Mouse (Mus musculus): ENCODE data around the gene Matk. TPM values are rescaled to one million over a fixed set of nuclear protein-coding genes. Genes with fewer than 3 reads are reported as not detected.

Gene Matk
- total RNA-seq, 2 experiments from 2014 or later: 0.15 to 0.31 TPM

GRCm38 (mm10) chr10:81302288-81302687, 49.6 kb downstream of the Matk start:
- intact Hi-C loops (cut with DNase I): no loop called here
- DNase-seq: no peak
- Histone ChIP-seq H3K27ac (peak overlapping the region; percentile 46), H3K4me3 (peak overlapping the region; percentile 52)
- no peak for TF ChIP-seq CTCF (IDR thresholded peaks at IDR 0.05)

DNA sequence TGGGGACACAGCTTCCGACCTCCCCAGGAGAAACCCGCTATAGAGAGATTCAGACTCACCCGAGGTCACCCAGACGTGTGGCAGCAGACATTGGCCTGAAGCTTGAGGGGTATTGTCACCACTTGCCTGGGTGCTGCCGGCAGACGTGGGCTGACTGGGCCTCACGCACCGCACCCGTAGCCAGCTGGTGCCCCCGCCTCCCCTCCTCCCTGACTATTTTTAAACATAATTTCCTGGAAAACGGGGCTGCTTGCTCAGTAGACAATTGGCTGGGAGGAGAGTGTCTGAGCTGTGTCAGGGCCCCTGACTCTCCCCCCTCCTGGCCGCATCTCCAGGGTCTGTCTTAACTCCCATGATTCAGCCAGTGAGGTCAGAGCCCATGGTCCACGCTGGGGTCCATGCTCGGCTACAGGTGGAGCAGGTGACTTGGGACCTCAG, 50.1 kb downstream of the Matk start:
- DNase-seq: no peak
- TF ChIP-seq CTCF (IDR thresholded peaks at IDR 0.05): no peak
- H3K27ac ChIP-seq: peak overlapping the region; percentile 46
- H3K4me3 ChIP-seq: peak overlapping the region; percentile 52
- intact Hi-C loops (cut with DNase I): no loop called here

GRCm38 (mm10) chr10:81303258-81303657, 50.5 kb downstream of the Matk start:
- intact Hi-C loops (cut with DNase I): no loop called here
- TF ChIP-seq CTCF (IDR thresholded peaks at IDR 0.05): no peak
- DNase-seq: no peak
- Histone ChIP-seq H3K27ac (peak overlapping the region; percentile 46), H3K4me3 (peak overlapping the region; percentile 52)

DNA sequence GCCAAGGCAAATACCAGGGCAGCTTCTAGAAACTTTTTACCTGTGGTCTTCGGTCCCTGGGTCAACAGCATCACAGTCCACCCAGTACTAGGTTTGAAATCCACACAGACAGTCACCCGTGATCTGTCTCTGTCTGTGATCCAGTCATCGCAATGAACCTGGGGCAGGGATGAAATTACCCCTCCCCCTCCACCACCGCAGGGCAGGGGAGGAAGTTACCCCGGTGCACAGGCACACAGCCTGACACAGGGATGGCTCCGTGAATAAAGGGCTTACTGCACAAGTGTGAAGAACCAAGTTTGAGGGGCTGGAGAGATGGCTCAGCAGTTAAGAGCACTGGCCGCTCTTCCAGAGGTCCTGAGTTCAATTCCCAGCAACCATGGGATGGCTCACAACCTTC, 51.0 kb downstream of the Matk start:
- intact Hi-C loops (cut with DNase I): loop anchor here (2.0 kb wide), 1 partner anchor 15 kb away; no protein-coding TSS in a partner anchor
- DNase-seq: no peak
- Histone ChIP-seq H3K4me3 (no peak overlapping the region), H3K27ac (peak overlapping the region; percentile 2; the same call in 1 of the 2 replicates)
- TF ChIP-seq CTCF (IDR thresholded peaks at IDR 0.05): no peak

DNA sequence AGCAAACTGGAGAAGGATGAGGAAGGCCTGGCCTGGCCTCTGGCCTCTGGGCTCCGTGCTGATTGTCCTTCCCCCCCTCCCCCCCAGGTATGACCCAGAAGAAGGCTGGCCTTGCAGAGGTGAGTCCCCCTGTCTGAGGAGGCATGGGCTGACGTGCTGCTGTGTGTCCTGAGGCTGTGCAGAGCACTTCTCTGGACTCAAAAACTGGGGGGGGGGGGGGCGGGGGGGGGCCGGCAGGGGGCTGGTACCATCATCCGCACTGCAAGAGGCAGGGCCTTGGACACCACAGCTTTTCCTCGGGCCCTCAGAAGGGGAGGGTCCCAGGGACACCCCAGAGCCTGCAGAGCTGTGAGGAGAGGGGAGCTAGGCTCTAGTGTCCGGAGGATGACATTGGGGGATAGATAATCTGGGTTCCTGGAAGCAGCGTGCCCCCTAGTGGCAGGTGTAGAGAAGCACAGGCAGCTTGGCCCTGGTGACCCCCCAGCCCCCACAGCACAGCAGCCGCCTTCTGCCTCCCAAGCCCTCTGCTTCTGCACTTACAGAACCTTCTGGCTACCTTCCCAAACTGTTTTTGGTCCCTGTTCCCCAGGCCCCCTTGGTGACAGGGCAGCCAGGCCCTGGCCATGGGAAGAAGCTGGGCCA, 52.0 kb downstream of the Matk start:
- Histone ChIP-seq H3K4me3 (no peak overlapping the region), H3K27ac (no peak overlapping the region)
- DNase-seq: peak; percentile 70
- intact Hi-C loops (cut with DNase I): loop anchor here (2.0 kb wide), 1 partner anchor 16 kb away; no protein-coding TSS in a partner anchor
- peak; percentile 90 for TF ChIP-seq CTCF (IDR thresholded peaks at IDR 0.05)

GRCm38 (mm10) chr10:81305663-81306062, 52.9 kb downstream of the Matk start:
- no peak for DNase-seq
- intact Hi-C loops (cut with DNase I): loop anchor here (2.0 kb wide), 1 partner anchor 17 kb away; no protein-coding TSS in a partner anchor

DNA sequence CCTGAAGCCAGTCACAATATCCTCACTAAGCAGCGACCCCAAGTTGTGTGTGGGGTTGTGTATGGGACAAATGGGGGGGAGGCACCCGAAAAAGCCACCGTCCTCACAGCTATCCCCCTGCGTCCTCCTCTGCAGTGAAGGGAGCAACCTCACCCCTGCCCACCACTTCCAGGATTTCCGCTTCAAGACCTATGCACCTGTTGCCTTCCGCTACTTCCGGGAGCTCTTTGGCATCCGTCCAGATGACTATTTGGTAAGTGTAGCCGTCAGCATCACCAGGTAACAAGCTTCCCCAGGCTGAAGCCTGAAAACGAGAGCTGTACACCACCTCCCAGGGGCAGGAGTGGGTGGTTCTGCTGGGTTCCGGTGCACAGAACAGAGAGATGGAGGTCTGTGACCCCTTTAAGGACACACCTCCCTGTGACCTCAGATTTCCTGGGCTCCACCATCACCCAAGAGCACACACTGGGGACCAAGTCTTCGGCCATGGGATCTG, 53.5 kb downstream of the Matk start:
- intact Hi-C loops (cut with DNase I): no loop called here
- TF ChIP-seq CTCF (IDR thresholded peaks at IDR 0.05): no peak

More at GRCm38 (mm10) chr10:81305663-81306062, 52.9 kb downstream of the Matk start:
- no peak for TF ChIP-seq CTCF (IDR thresholded peaks at IDR 0.05)
- H3K4me3 ChIP-seq: no peak overlapping the region
- H3K27ac ChIP-seq: no peak overlapping the region

DNA sequence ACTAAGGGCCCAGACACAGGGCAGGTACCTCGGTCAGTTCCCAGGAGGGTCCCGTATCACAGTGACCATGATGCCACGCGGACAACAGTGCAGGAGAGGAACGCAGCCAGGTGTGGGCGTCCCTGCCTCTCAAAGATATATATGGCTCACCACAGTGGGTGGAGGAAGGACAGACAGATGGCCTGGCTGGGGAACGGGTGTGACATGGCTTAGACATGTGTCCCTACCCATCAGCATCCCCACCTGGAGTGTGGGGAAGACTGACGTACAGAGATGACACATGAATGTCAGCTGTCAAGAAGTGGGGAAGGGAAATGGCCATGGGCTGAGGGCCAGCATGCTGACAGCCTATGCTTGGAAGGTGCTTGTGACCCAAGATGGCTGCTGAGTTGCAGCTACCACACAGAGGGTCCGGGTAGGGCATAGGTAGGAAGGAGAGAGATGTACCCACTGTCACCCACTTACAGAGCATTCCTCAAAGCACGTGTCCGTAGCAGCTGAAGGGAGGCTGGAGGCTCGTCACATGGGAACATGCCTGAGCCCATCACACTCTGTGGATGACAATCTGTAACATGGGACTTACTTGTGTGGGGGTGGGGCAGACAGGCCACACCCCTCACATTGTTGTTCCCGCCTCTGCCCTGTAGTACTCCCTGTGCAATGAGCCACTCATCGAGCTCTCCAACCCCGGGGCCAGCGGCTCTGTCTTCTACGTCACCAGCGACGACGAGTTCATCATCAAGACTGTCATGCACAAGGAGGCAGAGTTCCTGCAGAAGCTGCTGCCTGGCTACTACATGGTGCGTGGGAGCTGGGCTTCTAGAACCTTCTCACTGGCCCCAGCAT, 54.3 kb downstream of the Matk start:
- no peak overlapping the region for H3K27ac ChIP-seq
- H3K4me3 ChIP-seq: no peak overlapping the region
- intact Hi-C loops (cut with DNase I): no loop called here
- DNase-seq: no peak
- TF ChIP-seq CTCF (IDR thresholded peaks at IDR 0.05): no peak

More for the DNA sequence above, 53.5 kb downstream of the Matk start:
- no peak for DNase-seq
- Histone ChIP-seq H3K4me3 (no peak overlapping the region), H3K27ac (no peak overlapping the region)

DNA sequence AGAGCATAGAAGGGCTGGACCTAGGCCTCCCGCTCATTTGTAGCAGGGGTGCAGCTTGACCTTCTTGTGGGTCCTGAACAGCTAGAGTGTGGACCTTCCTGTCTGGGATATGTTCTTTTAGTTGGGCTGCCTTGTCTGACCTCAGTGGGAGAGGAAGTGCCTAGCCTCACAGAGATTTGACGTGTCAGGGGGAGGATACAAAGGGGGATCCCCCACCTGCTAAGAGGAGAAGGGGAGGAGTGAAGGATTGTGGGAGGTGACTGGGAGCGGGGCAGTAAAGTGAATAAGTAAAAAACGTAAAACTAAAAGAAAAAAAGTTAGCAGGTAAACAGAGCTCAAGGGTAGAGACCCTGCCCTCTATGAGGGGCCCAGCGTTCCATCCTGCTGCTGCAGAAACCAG, 56.8 kb downstream of the Matk start:
- DNase-seq: no peak
- Histone ChIP-seq H3K27ac (no peak overlapping the region), H3K4me3 (no peak overlapping the region)
- intact Hi-C loops (cut with DNase I): no loop called here
- TF ChIP-seq CTCF (IDR thresholded peaks at IDR 0.05): no peak

Small RNAs within 50 kb of the gene (microRNA-seq; reads per million reads assigned to microRNA genes)
- gene Mir3057: 9.4 reads per million, percentile 6 among the genes with 10 or more reads in this experiment

Other genes starting within 250 kb of the Matk start
- gene Gng7, start 238.0 kb upstream of the Matk start, total RNA-seq (2021): 1 to 10 TPM in 1 of 2 experiments, under 1 TPM in 1; 0.66 to 1.0 TPM
- gene Diras1, start 227.3 kb upstream of the Matk start, total RNA-seq (2021): under 1 TPM in 1 of 2 experiments, not detected in 1; 0.08 TPM
- 10 to 100 TPM; 11.6 to 16.0 TPM for gene Slc39a3, start 215.5 kb upstream of the Matk start, total RNA-seq (2021)
- 100 to 1,000 TPM; 100 TPM for gene Sgta, start 192.8 kb upstream of the Matk start, total RNA-seq (2021)
- gene Thop1, start 182.9 kb upstream of the Matk start, total RNA-seq (2021): 10 to 100 TPM; 25.1 to 25.9 TPM
- not detected for gene Creb3l3, start 154.1 kb upstream of the Matk start, total RNA-seq (2021)
- 100 to 1,000 TPM; 148 to 187 TPM for gene Map2k2, start 147.0 kb upstream of the Matk start, total RNA-seq (2021)
- gene Zbtb7a, start 117.7 kb upstream of the Matk start, total RNA-seq (2021): 10 to 100 TPM; 23.3 to 25.9 TPM
- 10 to 100 TPM; 15.7 to 16.2 TPM for gene Pias4, start 85.0 kb upstream of the Matk start, total RNA-seq (2021)
- 1,000 to 10,000 TPM; 1,128 to 1,335 TPM for gene Eef2, start 76.3 kb upstream of the Matk start, total RNA-seq (2021)
- 10 to 100 TPM; 22.1 to 24.9 TPM for gene Dapk3, start 69.9 kb upstream of the Matk start, total RNA-seq (2021)
- not detected for gene 4930442H23Rik, start 69.1 kb upstream of the Matk start, total RNA-seq (2021)
- 10 to 100 TPM; 59.7 to 72.8 TPM for gene Nmrk2, start 50.9 kb upstream of the Matk start, total RNA-seq (2021)
- not detected for gene Atcay, start 22.1 kb upstream of the Matk start, total RNA-seq (2021)
- gene Zfr2, start 19.8 kb upstream of the Matk start, total RNA-seq (2021): 1 to 10 TPM; 1.8 to 2.7 TPM
- 100 to 1,000 TPM; 103 to 112 TPM for gene Mrpl54, start 14.0 kb downstream of the Matk start, total RNA-seq (2021)
- 100 to 1,000 TPM; 110 to 119 TPM for gene Apba3, start 14.0 kb downstream of the Matk start, total RNA-seq (2021)
- gene Tjp3, start 38.6 kb downstream of the Matk start, total RNA-seq (2021): not detected
- gene Pip5k1c, start 40.0 kb downstream of the Matk start, total RNA-seq (2021): 10 to 100 TPM; 20.7 to 25.0 TPM
- 10 to 100 TPM in 1 of 2 experiments, 1 to 10 TPM in 1; 8.5 to 11.5 TPM for gene Cactin, start 68.2 kb downstream of the Matk start, total RNA-seq (2021)
- under 1 TPM; 0.43 to 0.75 TPM for gene Tbxa2r, start 75.8 kb downstream of the Matk start, total RNA-seq (2021)
- gene Gipc3, start 90.3 kb downstream of the Matk start, total RNA-seq (2021): 1 to 10 TPM in 1 of 2 experiments, under 1 TPM in 1; 0.69 to 1.3 TPM
- gene Hmg20b, start 97.5 kb downstream of the Matk start, total RNA-seq (2021): 10 to 100 TPM; 22.9 to 28.2 TPM
- 1 to 10 TPM; 2.2 to 3.3 TPM for gene Mfsd12, start 104.6 kb downstream of the Matk start, total RNA-seq (2021)
- 1 to 10 TPM in 1 of 2 experiments, under 1 TPM in 1; 0.89 to 1.2 TPM for gene 4930404N11Rik, start 112.9 kb downstream of the Matk start, total RNA-seq (2021)
- gene Fzr1, start 125.6 kb downstream of the Matk start, total RNA-seq (2021): 10 to 100 TPM; 14.0 to 18.8 TPM
- 10 to 100 TPM; 38.1 to 39.8 TPM for gene Dohh, start 131.5 kb downstream of the Matk start, total RNA-seq (2021)
- gene Gm48551, start 131.5 kb downstream of the Matk start, total RNA-seq (2021): 1 to 10 TPM in 1 of 2 experiments, under 1 TPM in 1; 0.87 to 2.8 TPM
- gene Gm48552, start 136.1 kb downstream of the Matk start, total RNA-seq (2021): 1 to 10 TPM in 1 of 2 experiments, under 1 TPM in 1; 0.84 to 1.0 TPM
- not detected for gene Smim24, start 140.1 kb downstream of the Matk start, total RNA-seq (2021)
- gene Nfic, start 202.7 kb downstream of the Matk start, total RNA-seq (2021): 100 to 1,000 TPM; 207 to 215 TPM
- gene Celf5, start 229.8 kb downstream of the Matk start, total RNA-seq (2021): under 1 TPM in 1 of 2 experiments, not detected in 1; 0.17 TPM
- gene Ncln, start 243.5 kb downstream of the Matk start, total RNA-seq (2021): 10 to 100 TPM; 38.3 to 44.8 TPM
- 1 to 10 TPM in 1 of 2 experiments, under 1 TPM in 1; 0.97 to 1.2 TPM for gene S1pr4, start 247.2 kb downstream of the Matk start, total RNA-seq (2021)